Mouse (Mus musculus) brain, embryonic 14.5 days (tissue): ENCODE measurements around the gene Tmprss11f.

Experiments used
- CTCF ChIP-seq: fragments of 200-500 bp; IDR thresholded peaks from 2 replicates; pipeline ENCODE4 v1.5.1; 2012; ENCODE audit warnings: inconsistent platforms, mild to moderate bottlenecking, moderate library complexity, borderline replicate concordance; ENCODE audit not compliant: insufficient read depth, insufficient read length; ENCODE audit errors: extremely low read depth
- POLR2A ChIP-seq: fragments of 200-500 bp; IDR thresholded peaks from 2 replicates; pipeline ENCODE4 v1.6.1; 2012; ENCODE audit warnings: mild to moderate bottlenecking, inconsistent platforms, borderline replicate concordance; ENCODE audit not compliant: poor library complexity, insufficient read depth, insufficient read length, severe bottlenecking; ENCODE audit errors: extremely low read depth

- TF ChIP-seq CTCF, result no peak
- TF ChIP-seq POLR2A, result no peak
Measured at GRCm38 (mm10) chr5:86546693-86547092, 85.5 kb downstream of the Tmprss11f start.
